Mouse (Mus musculus) G1E (cell line): ENCODE results near the gene Cltb. TPM values are rescaled to one million over a fixed set of nuclear protein-coding genes. Genes with fewer than 3 reads are reported as not detected.

Source experiments
- ATAC-seq: 2 replicates; pipeline ENCODE4 v1.8.0; 2016; ENCODE audit warnings: mild to moderate bottlenecking; ENCODE audit not compliant: insufficient number of reproducible peaks, poor library complexity, low FRiP score, severe bottlenecking; ENCODE audit errors: extremely low read depth
- DNase-seq: peaks from one replicate; pipeline ENCODE4 v3.0.0; 2012; ENCODE audit warnings: low spot score
- H3K27me3 ChIP-seq: 2 replicates; pipeline ENCODE4 v1.6.1; 2012; ENCODE audit warnings: mild to moderate bottlenecking, low read length, inconsistent platforms; ENCODE audit not compliant: insufficient read depth
- H3K36me3 ChIP-seq: replicated peaks from 2 replicates; pipeline ENCODE3; 2012; ENCODE audit warnings: mild to moderate bottlenecking, inconsistent platforms
- H3K4me1 ChIP-seq: 2 replicates; pipeline ENCODE4 v1.6.1; 2012; ENCODE audit warnings: low read depth, low read length, inconsistent platforms, mixed read lengths; ENCODE audit not compliant: insufficient read depth
- H3K4me3 ChIP-seq: 2 replicates; pipeline ENCODE4 v1.5.1; 2012; ENCODE audit warnings: low read depth, mild to moderate bottlenecking, inconsistent platforms, low read length, moderate library complexity, mixed read lengths
- H3K9me3 ChIP-seq: replicated peaks from 2 replicates; pipeline ENCODE4 v1.6.1; 2012; ENCODE audit warnings: inconsistent platforms
- CTCF ChIP-seq: IDR thresholded peaks from 2 replicates; pipeline ENCODE4 v1.5.1; 2012; ENCODE audit warnings: low read depth, low read length, inconsistent platforms, mixed read lengths
- GATA1 ChIP-seq: IDR thresholded peaks from 2 replicates; pipeline ENCODE4 v1.6.1; 2012; ENCODE audit warnings: borderline replicate concordance, low read length, inconsistent platforms, mixed read lengths
- GATA2 ChIP-seq: IDR thresholded peaks from 2 replicates; pipeline ENCODE4 v1.6.1; 2012; ENCODE audit warnings: low read depth, low read length, inconsistent platforms, borderline replicate concordance
- POLR2AphosphoS5 ChIP-seq: IDR thresholded peaks from 2 replicates; pipeline ENCODE4 v1.6.1; 2012; ENCODE audit warnings: low read depth, low read length, inconsistent platforms; ENCODE audit not compliant: insufficient replicate concordance
- TAL1 ChIP-seq: conservative IDR thresholded peaks from 2 replicates; pipeline ENCODE4 v1.6.1; 2012; ENCODE audit warnings: low read depth, low read length, inconsistent platforms, mixed read lengths
- polyA plus RNA-seq: library from polyadenylated mRNA; stranded (reverse); fragments of >175 nt; gene quantifications from 2 replicates; pipeline ENCODE4 v1.2.3, GENCODE M21; 2012
- total RNA-seq, 2 experiments: library from RNA; stranded (forward) in 1 of 2; stranded (reverse) in 1 of 2; fragments of 200-1000 nt in 1 of 2; fragments of >200 nt in 1 of 2; fragmentation: Nextera tagmentation in 1 of 2; gene quantifications; 2 replicates each; pipeline ENCODE4 v1.2.3; 2014 to 2017

Gene Cltb
- total and polyA plus RNA-seq, 3 experiments = 8.7 to 49.8 (median 33.6) TPM

DNA sequence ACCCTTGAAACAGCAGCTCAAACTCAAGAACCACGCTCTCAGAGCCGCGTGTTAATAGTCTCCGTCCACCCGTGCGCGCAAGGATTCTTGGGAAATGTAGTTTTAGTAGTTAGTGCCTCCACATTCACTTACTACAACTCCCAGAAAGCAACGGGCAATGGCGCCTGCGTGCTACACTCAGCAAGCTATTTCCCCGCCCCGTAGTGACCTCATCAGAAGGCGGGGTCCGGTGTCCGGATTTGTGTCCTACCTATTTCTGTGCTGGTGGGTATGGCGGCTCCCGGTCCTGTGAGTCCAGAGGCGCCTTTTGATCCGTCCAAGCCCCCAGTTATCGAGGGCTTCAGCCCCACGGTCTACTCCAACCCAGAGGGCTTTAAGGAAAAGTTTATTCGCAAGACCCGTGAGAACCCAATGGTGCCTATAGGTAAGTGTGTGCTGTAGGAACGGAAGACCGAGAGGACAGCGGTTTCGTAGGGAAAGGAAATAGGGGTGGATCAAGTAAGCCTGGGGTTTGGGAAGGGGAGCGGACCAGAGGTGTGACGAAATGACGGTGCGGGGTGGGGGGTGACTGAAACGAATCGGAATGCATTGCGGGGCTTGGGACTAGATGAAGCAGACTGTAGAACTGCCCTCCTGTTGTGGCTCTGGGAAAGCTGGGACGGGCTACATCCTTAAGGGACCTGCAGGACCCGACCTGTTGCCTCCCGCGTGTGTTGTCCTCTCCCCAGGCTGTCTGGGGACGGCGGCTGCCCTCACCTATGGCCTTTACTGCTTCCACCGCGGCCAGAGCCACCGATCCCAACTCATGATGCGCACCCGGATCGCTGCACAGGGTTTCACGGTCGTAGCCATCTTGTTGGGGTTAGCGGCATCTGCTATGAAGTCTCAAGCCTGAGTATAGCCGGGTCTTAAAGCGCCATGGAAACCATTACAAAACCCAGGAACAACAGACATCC, 20.9 kb downstream of the Cltb start, which contains the start of the genes Nop16 and Higd2a:
Gene Nop16 (minus strand): TSS at position 95 of the 956 bp plus-strand sequence.
Gene Higd2a (plus strand): TSS at position 212 of the 956 bp plus-strand sequence.
- ATAC-seq (peak; percentile 94), DNase-seq (peak; percentile 85)
- H3K36me3 ChIP-seq = peaks cover 69% of the 10 kb centered on the region

DNA sequence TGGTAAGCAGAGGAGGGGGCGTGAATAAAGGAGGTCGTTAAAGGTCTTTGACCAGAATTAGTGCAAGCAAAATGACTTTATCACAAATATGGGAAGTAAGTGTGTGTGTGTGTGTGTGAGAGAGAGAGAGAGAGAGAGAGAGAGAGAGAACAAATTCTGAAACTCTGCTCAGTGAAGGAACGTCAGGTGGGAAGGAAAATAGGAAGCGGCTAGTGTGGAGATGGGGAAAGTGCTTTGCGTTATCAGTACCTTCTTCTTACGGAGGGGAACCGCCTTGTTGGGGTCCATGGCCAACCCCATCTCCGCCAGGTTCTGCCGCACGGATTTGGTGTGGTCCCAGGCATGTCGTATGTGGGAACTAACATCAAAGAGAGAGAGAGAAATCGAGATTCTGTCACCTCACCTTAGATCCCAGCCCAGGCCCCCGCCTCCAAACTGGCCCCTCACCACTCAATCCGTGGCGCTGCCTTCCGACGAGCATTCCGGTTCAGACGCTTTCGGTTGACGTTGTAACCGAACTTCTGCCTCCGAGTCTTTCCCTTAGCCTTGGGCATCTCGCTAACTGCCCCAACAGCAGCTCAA, 21.6 kb downstream of the Cltb start:
- TF ChIP-seq POLR2AphosphoS5 = no peak
- no peak for TF ChIP-seq GATA2
- TF ChIP-seq TAL1 = no peak
- TF ChIP-seq CTCF = no peak
- no peak for TF ChIP-seq GATA1
- Histone ChIP-seq H3K4me1 (peaks cover 35% of the 10 kb centered on the region), H3K27me3 (no peaks in the 10 kb centered on the region), H3K36me3 (peaks cover 69% of the 10 kb centered on the region), H3K4me3 (peak overlapping the region; percentile 96), H3K9me3 (no peaks in the 10 kb centered on the region)
- DNase-seq = no peak
- ATAC-seq = no peak

More for the DNA sequence above, 20.9 kb downstream of the Cltb start, which contains the start of the genes Nop16 and Higd2a:
- Histone ChIP-seq H3K4me3 (peak within 1 kb of the TSS; percentile 96), H3K4me1 (peaks cover 36% of the 10 kb centered on the region), H3K27me3 (no peaks in the 10 kb centered on the region), H3K9me3 (no peaks in the 10 kb centered on the region)
- no peak for TF ChIP-seq TAL1
- no peak for TF ChIP-seq GATA1
- TF ChIP-seq CTCF = no peak
- no peak for TF ChIP-seq POLR2AphosphoS5
- TF ChIP-seq GATA2 = no peak

DNA sequence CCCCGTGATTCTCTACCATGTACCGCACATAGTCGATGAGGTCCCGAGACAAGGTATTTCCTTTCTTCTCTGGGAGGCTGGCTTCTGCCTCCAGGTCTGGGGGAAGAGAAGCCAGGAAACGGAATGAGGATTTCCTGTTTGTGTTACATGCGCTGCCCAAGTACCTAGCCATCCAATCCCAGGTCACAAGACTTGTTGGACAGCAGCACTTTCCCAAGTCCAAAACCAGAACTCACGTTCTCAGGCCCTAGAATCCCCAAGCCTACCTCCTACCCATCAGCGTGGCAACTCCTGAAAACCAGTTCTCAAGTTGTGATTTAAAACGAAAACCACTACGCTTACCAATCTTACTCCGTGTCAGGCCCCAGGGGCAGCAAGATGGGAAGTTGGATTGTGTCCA, 25.3 kb downstream of the Cltb start:
- TF ChIP-seq POLR2AphosphoS5 (no peak), GATA2 (no peak), GATA1 (no peak), TAL1 (no peak), CTCF (no peak)
- peaks cover 78% of the 10 kb centered on the region for H3K36me3 ChIP-seq
- H3K9me3 ChIP-seq = no peaks in the 10 kb centered on the region
- no peaks in the 10 kb centered on the region for H3K27me3 ChIP-seq
- no peak for ATAC-seq
- H3K4me3 ChIP-seq = no peak overlapping the region
- peaks cover 22% of the 10 kb centered on the region for H3K4me1 ChIP-seq
- no peak for DNase-seq

DNA sequence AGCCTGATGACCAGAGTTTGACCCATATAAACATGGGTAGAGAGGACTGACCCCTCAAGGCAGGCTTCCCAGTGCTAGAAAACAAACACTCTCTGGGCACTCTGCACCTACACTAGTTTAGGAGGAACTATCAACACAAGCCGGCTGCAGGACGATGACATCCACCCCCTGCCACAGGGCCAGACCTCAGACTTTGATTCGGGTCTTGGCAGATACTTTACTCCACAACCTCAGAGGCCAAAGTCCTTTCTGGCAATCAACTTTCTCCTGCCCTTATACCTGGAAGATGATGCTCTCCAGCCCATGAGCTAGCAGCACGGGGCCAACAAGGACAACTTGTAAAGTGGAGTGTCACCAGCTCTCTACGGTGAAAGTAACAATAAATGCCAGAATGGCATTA, 28.3 kb downstream of the Cltb start:
- no peak for TF ChIP-seq CTCF
- no peak for TF ChIP-seq TAL1
- TF ChIP-seq POLR2AphosphoS5 = no peak
- H3K9me3 ChIP-seq = no peaks in the 10 kb centered on the region
- peaks cover 98% of the 10 kb centered on the region for H3K36me3 ChIP-seq
- no peak overlapping the region for H3K4me3 ChIP-seq
- no peaks in the 10 kb centered on the region for H3K27me3 ChIP-seq
- ATAC-seq (no peak), DNase-seq (no peak)
- peaks cover 18% of the 10 kb centered on the region for H3K4me1 ChIP-seq

DNA sequence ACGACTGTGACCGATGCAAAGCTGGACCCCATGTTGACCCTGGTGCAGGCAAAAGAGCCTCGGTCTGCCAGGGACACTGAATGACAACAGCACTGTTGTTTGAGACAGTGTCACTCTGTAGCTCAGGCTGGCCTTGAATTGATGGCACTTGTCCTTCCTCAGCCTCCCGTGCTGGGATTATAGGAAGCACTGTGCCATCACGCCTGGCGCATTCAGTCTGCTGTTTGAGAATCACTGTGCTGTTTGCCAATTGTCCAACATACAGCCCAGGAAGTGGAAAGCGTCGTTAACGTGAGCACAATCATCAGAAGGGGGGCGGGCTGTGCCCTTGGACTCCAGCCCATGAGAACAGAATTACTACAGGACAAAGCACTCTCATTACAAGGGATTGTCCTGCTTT, 29.0 kb downstream of the Cltb start:
- H3K4me3 ChIP-seq = no peak overlapping the region
- H3K9me3 ChIP-seq = no peaks in the 10 kb centered on the region
- H3K4me1 ChIP-seq = peaks cover 21% of the 10 kb centered on the region
- ATAC-seq = no peak
- no peak for DNase-seq
- H3K36me3 ChIP-seq = peaks cover 98% of the 10 kb centered on the region
- TF ChIP-seq CTCF (no peak), GATA2 (no peak)
- H3K27me3 ChIP-seq = no peaks in the 10 kb centered on the region

DNA sequence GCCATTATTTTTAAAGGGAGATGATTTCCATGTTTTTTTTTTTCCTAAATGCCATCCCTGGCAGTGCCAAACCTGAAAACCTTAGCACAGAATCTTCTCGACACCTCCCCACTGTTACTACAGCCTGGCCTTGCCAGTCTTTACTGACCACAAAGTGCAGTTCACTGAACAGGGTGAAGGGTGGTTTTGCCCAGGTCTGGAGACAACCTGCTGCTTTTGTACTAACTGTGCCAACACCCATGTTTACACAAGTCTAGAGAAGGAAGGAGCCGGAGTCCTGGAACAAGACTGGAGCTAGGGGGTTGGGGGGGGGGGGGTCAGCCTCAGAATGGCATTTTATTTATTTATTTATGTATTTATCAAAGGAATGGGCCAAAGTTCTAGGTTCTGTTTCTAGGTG, 29.8 kb downstream of the Cltb start:
- DNase-seq (no peak), ATAC-seq (no peak)
- H3K4me1 ChIP-seq = peaks cover 19% of the 10 kb centered on the region
- H3K27me3 ChIP-seq = no peaks in the 10 kb centered on the region
- TF ChIP-seq TAL1 (no peak), GATA1 (no peak), GATA2 (no peak), POLR2AphosphoS5 (no peak), CTCF (no peak)
- no peaks in the 10 kb centered on the region for H3K9me3 ChIP-seq
- no peak overlapping the region for H3K4me3 ChIP-seq
- H3K36me3 ChIP-seq = peaks cover 99% of the 10 kb centered on the region
